Mouse (Mus musculus) intestine, embryonic 16.5 days (tissue): ENCODE measurements around the gene Slc38a6. TPM values are rescaled to one million over a fixed set of nuclear protein-coding genes. Genes with fewer than 3 reads are reported as not detected.

Experiments used
- ATAC-seq: fragments of 200-750 bp; cut with Nextera tagmentation; 2 replicates; pipeline ENCODE4 v1.8.0; 2017; ENCODE audit warnings: moderate TSS enrichment, moderate library complexity
- H3K27ac ChIP-seq: fragments of 300-500 bp; sonication (generic); 2 replicates; pipeline ENCODE4 v1.5.1; 2014; ENCODE audit warnings: mild to moderate bottlenecking, low read length
- H3K27me3 ChIP-seq: fragments of 300-500 bp; sonication (generic); replicated peaks from 2 replicates; pipeline ENCODE4 v1.6.1; 2014; ENCODE audit warnings: low read length, control low read depth, mixed read lengths; ENCODE audit not compliant: control insufficient read depth, insufficient read depth
- H3K36me3 ChIP-seq: fragments of 300-500 bp; sonication (generic); 2 replicates; pipeline ENCODE4 v1.6.1; 2014; ENCODE audit warnings: low read length, control low read depth; ENCODE audit not compliant: control insufficient read depth, insufficient read depth
- H3K4me1 ChIP-seq: fragments of 300-500 bp; sonication (generic); 2 replicates; pipeline ENCODE4 v1.6.1; 2014; ENCODE audit warnings: low read length, control low read depth, mixed read lengths; ENCODE audit not compliant: control insufficient read depth, insufficient read depth
- H3K4me2 ChIP-seq: fragments of 300-500 bp; sonication (generic); 2 replicates; pipeline ENCODE4 v1.6.1; 2014; ENCODE audit warnings: low read depth, low read length, control low read depth
- H3K4me3 ChIP-seq: fragments of 300-500 bp; sonication (generic); 2 replicates; pipeline ENCODE4 v1.5.1; 2014; ENCODE audit warnings: mild to moderate bottlenecking, low read length
- H3K9ac ChIP-seq: fragments of 300-500 bp; sonication (generic); 2 replicates; pipeline ENCODE4 v1.6.1; 2014; ENCODE audit warnings: low read depth, low read length
- H3K9me3 ChIP-seq: fragments of 300-500 bp; sonication (generic); 2 replicates; pipeline ENCODE4 v1.6.1; 2016; ENCODE audit warnings: low read length, control low read depth; ENCODE audit not compliant: control insufficient read depth
- WGBS: fragments of 180-500 bp; shearing (Covaris S2); extraction: QIAGEN DNeasy Blood & Tissue Kit; methylation state at CpG from one replicate; pipeline ENCODE4 v1.1.7; 2014; 5-methylcytosine and 5-hydroxymethylcytosine counted together
- polyA plus RNA-seq: library from polyadenylated mRNA; unstranded; fragments of >200 nt; fragmentation: Nextera tagmentation; extraction: Ambion mirVana; gene quantifications from 2 replicates; pipeline ENCODE4 v1.2.1, GENCODE M21; 2015

The Slc38a6 gene
- polyA plus RNA-seq, 1 experiment from 2014 or later = 7.7 TPM

DNA sequence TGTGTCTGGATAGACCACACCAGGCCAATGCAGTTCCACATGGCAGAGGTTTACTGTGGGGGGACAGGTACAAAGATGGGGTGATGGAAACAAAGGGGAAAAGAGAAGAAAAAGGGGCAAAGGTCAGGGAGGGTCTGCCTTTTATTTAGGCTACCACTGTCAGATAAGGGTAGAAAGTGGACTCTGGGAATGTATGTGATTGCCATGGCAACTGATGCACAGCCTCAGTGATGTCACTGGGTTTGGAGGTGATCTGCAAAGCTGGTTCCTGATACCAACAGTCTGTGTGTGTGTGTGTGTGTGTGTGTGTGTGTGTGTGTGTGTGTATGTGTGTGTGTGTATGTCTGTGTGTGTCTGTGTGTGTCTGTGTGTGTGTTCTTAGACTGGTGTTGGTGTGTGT is 106.4 kb downstream of the Slc38a6 start:
- Histone ChIP-seq H3K4me1 (no peaks in the 10 kb centered on the region; the same call in 1 of the 2 replicates), H3K4me2 (no peak overlapping the region), H3K27me3 (no peaks in the 10 kb centered on the region), H3K4me3 (no peak overlapping the region), H3K27ac (no peak overlapping the region), H3K9me3 (no peaks in the 10 kb centered on the region), H3K36me3 (no peaks in the 10 kb centered on the region), H3K9ac (no peak overlapping the region)
- no peak for ATAC-seq

DNA sequence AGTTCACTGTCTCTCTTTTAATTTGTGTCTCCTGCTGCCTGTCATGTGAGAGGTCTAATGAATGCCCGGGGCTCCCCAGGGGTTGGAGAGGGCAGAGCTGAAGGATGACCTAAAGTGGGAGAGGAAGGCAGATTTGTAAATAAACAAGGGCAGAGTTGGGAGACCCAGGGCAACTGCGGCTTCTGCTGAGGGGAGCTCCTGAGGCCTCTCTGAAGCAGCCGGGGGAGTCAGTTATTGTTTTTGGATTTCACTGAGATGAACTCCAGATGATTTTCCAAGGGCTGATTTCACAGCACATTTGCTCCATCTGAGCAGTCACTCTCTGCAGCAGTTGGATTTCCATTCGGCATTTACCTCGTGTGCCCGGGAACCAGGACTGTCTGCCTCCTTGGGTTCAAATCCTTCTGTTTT is 107.3 kb downstream of the Slc38a6 start:
- Histone ChIP-seq H3K9ac (no peak overlapping the region), H3K27me3 (no peaks in the 10 kb centered on the region), H3K27ac (no peak overlapping the region), H3K4me1 (no peaks in the 10 kb centered on the region; the same call in 1 of the 2 replicates), H3K9me3 (no peaks in the 10 kb centered on the region), H3K4me2 (no peak overlapping the region), H3K36me3 (no peaks in the 10 kb centered on the region), H3K4me3 (no peak overlapping the region)
- WGBS = 37% methylated on average over 6 of the region's 6 CpGs
- no peak for ATAC-seq

DNA sequence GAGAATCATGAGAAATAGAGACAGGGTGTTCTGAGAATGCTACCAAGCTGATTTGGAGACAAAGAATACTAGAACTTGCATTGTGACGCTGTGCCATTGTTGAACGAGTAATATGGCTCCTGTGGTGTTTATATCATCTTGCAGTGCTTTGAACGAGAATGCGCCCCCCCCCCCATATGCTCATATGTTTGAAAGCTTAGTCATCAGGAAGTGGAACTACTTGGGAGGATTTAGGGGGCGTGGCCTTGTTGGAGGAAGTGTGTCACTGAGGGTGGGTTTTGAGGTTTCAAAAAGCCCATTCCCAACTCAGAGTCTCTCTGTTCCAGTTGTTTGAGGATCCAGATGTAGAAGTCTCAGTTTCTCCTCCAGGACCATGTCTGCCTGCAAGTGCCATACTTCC is 108.0 kb downstream of the Slc38a6 start:
- Histone ChIP-seq H3K4me3 (no peak overlapping the region), H3K9ac (no peak overlapping the region), H3K36me3 (no peaks in the 10 kb centered on the region), H3K9me3 (no peaks in the 10 kb centered on the region), H3K4me1 (no peaks in the 10 kb centered on the region; the same call in 1 of the 2 replicates), H3K4me2 (no peak overlapping the region), H3K27me3 (no peaks in the 10 kb centered on the region), H3K27ac (no peak overlapping the region)
- no peak for ATAC-seq
- WGBS = 88% methylated on average over 5 of the region's 5 CpGs

GRCm38 (mm10) chr12:73399426-73399825 is 112.8 kb downstream of the Slc38a6 start:
- no peak overlapping the region for H3K27ac ChIP-seq
- H3K9me3 ChIP-seq = no peaks in the 10 kb centered on the region
- no peak overlapping the region for H3K9ac ChIP-seq
- H3K4me3 ChIP-seq = no peak overlapping the region
- H3K36me3 ChIP-seq = no peaks in the 10 kb centered on the region
- 0 out of 2 replicates have a peak, but pooled peaks cover 1% of the 10 kb centered on the region for H3K4me1 ChIP-seq
- no peak overlapping the region for H3K4me2 ChIP-seq
- no peak for ATAC-seq
- WGBS = 45% methylated on average over 4 of the region's 4 CpGs
- no peaks in the 10 kb centered on the region for H3K27me3 ChIP-seq

DNA sequence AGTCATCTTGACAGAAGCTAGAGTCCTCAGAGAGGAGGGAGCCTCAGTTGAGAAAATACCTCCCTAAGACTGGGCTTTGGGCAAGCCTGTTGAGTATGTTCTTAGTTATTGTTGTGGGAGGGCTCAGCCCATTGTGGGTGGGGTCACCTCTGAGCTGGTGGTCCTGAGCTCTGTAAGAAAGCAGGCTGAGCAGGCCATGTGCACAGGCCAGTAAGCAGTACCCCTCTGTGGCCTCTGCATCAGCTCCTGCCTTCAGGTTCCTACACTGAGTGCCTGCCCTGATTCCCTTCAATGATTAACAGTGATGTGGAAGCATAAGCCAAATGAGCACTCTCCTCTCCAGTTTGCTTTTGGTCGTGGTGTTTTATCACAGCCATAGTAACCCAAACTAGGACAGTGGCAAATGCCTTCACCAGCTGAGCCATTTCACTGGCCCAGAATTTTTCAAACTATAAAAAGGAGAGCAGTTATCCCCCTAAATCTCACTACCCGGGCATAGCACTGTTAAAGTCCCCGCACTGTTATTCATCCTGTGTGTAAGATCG is 114.0 kb downstream of the Slc38a6 start:
- Histone ChIP-seq H3K27ac (no peak overlapping the region), H3K9me3 (no peaks in the 10 kb centered on the region), H3K27me3 (no peaks in the 10 kb centered on the region), H3K4me2 (no peak overlapping the region), H3K4me3 (no peak overlapping the region), H3K36me3 (no peaks in the 10 kb centered on the region), H3K4me1 (0 out of 2 replicates have a peak, but pooled peaks cover 4% of the 10 kb centered on the region), H3K9ac (no peak overlapping the region)
- 65% methylated on average over 4 of the region's 4 CpGs for WGBS
- ATAC-seq = no peak

DNA sequence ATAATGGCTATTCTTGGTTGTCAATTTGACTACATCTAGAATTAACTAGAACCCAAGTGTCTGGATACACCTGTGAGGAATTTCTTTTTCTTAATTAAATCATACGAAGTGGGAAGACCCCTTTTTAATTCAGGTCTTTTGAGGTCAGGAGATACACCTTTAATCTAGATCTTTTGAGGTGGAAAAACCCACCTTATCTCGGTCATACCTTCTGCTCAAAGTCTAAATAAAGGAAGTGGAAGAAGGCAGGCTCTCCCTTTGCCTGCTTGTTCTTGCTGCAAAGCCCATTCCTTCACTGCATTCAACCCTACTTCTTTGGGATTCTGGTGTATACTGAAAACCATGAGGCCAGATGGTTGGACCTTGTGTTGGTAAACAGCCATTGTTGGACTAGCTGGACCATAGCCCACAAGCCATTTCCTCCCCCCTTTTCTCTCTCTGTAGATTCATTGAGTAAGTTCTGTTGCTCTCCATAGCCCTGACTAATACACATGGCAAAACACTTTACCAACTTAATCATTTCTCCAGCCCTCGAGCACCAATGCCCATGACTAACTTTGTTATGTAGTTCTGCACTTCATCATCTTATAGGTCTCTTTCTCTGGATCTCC is 115.0 kb downstream of the Slc38a6 start:
- Histone ChIP-seq H3K27ac (no peak overlapping the region), H3K9ac (no peak overlapping the region), H3K4me1 (0 out of 2 replicates have a peak, but pooled peaks cover 4% of the 10 kb centered on the region), H3K4me2 (no peak overlapping the region), H3K36me3 (no peaks in the 10 kb centered on the region), H3K4me3 (no peak overlapping the region), H3K9me3 (no peaks in the 10 kb centered on the region), H3K27me3 (no peaks in the 10 kb centered on the region)
- WGBS = 72% methylated on average over 3 of the region's 3 CpGs
- no peak for ATAC-seq

GRCm38 (mm10) chr12:73402137-73402712 is 115.6 kb downstream of the Slc38a6 start:
- no peak overlapping the region for H3K4me3 ChIP-seq
- no peak overlapping the region for H3K27ac ChIP-seq
- 73% methylated on average over 5 of the region's 5 CpGs for WGBS
- H3K4me2 ChIP-seq = no peak overlapping the region
- H3K4me1 ChIP-seq = 0 out of 2 replicates have a peak, but pooled peaks cover 4% of the 10 kb centered on the region
- no peak for ATAC-seq
- H3K27me3 ChIP-seq = no peaks in the 10 kb centered on the region
- no peak overlapping the region for H3K9ac ChIP-seq
- no peaks in the 10 kb centered on the region for H3K36me3 ChIP-seq
- H3K9me3 ChIP-seq = no peaks in the 10 kb centered on the region

- Histone ChIP-seq H3K27ac (no peak overlapping the region), H3K9me3 (no peaks in the 10 kb centered on the region), H3K36me3 (no peaks in the 10 kb centered on the region), H3K27me3 (no peaks in the 10 kb centered on the region), H3K4me1 (0 out of 2 replicates have a peak, but pooled peaks cover 4% of the 10 kb centered on the region), H3K4me2 (no peak overlapping the region), H3K9ac (no peak overlapping the region), H3K4me3 (no peak overlapping the region)
- peak; percentile 69 for ATAC-seq
- WGBS = 79% methylated on average over 11 of the region's 11 CpGs
Measured at GRCm38 (mm10) chr12:73402851-73403665, 116.5 kb downstream of the Slc38a6 start.
